ENCODE assay signal across 13 mouse cellular contexts in the genomic region with DNA sequence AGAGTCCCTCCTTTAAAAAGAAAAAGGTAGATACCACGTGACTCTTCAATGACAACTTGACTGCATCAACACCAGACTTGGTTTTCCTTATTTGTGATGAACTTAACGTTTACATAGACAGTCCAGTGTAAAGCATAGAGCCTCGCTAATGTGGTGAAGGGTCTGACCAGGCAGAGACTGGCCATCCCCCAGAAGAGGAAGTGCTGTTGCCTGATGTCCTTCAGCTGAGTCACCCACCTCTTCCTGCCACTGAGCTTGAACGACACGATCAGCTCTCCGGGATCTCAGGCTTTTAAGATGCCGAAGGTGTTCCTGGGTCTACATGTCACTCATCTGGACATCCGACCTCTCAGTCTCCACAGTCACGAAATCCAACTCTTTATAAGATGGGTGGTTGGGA.
"Had no signal": no experiment of that assay in that cellular context is flagged by ENCODE, and none has a peak within 500 bp of the region (broad histone marks: within the 10 kb centered on the region; RNA-seq: fewer than 3 reads in every experiment).

No protein-coding gene starts in this region.

- ATAC-seq: midbrain, embryonic 13.5 days; midbrain, embryonic 15.5 days had no signal

- DNase-seq: lung, adult 18-20 months; lung, embryonic 14.5 days; lung, postnatal 10 days; retina, postnatal 1 day; right cerebral cortex, adult 18-20 months; right cerebral cortex, postnatal 25 days; right cerebral cortex, postnatal 4 days; spleen, adult 18-20 months; thymus, adult 18-20 months; thymus, postnatal 14 days; thymus, postnatal 36 days had no signal
